Mouse (Mus musculus): ENCODE data around the gene Syt8.

The Syt8 gene

GRCm38 (mm10) chr7:142478574-142478973, 43.9 kb downstream of the Syt8 start:
- no peak for DNase-seq

- DNase-seq = no peak
Observed at GRCm38 (mm10) chr7:142479307-142479706, 44.7 kb downstream of the Syt8 start.

GRCm38 (mm10) chr7:142479886-142480285, 45.2 kb downstream of the Syt8 start:
- no peak for DNase-seq

- DNase-seq = no peak
Observed at GRCm38 (mm10) chr7:142480661-142481060, 46.0 kb downstream of the Syt8 start.

GRCm38 (mm10) chr7:142481186-142481567, 46.5 kb downstream of the Syt8 start:
- DNase-seq = no peak

GRCm38 (mm10) chr7:142481568-142482255, 47.1 kb downstream of the Syt8 start:
- no peak for DNase-seq

GRCm38 (mm10) chr7:142482256-142482609, 47.6 kb downstream of the Syt8 start:
- DNase-seq = no peak

- no peak for DNase-seq
Observed at GRCm38 (mm10) chr7:142483136-142483535, 48.5 kb downstream of the Syt8 start.

- DNase-seq = no peak
Observed at GRCm38 (mm10) chr7:142484780-142485179, 50.1 kb downstream of the Syt8 start.

- DNase-seq = no peak
Observed at GRCm38 (mm10) chr7:142486751-142487162, 52.1 kb downstream of the Syt8 start.

GRCm38 (mm10) chr7:142487341-142487859, 52.8 kb downstream of the Syt8 start:
- no peak for DNase-seq

GRCm38 (mm10) chr7:142488053-142488452, 53.4 kb downstream of the Syt8 start:
- DNase-seq = no peak
